Mouse (Mus musculus) CH12.LX (cell line): ENCODE measurements at regions not wholly inside any gene's neighbourhood (a gene's known extent, or its start where the extent isn't known, plus 50 kb on each side); places are given as distances from the start of the nearest gene placed in this dataset.

ENCODE experiments used
- DNase-seq: peaks from one replicate; pipeline ENCODE4 v3.0.0-alpha.2; 2013; ENCODE audit errors: extremely low read depth
- H3K27ac ChIP-seq: 2 replicates; pipeline ENCODE4 v1.5.1; 2012; ENCODE audit warnings: low read depth, mild to moderate bottlenecking, control low read depth, moderate library complexity; ENCODE audit not compliant: insufficient read depth
- H3K27me3 ChIP-seq: replicated peaks from 2 replicates; pipeline ENCODE3; 2012; ENCODE audit warnings: inconsistent platforms
- H3K36me3 ChIP-seq, 2 experiments: replicated peaks in 1 of 2; 2 replicates each; pipeline versions ENCODE3 to v1.6.1; 2012; ENCODE audit warnings: inconsistent platforms in 1 of 2, low read length in 1 of 2, mild to moderate bottlenecking in 1 of 2, mixed read lengths in 1 of 2, moderate library complexity in 1 of 2; ENCODE audit not compliant: control insufficient read depth in 1 of 2, insufficient read depth in 1 of 2
- H3K4me1 ChIP-seq, 2 experiments: 2 replicates each; pipeline ENCODE4 v1.6.1; 2012; ENCODE audit warnings: inconsistent platforms in 1 of 2, moderate library complexity in 1 of 2; ENCODE audit not compliant: insufficient read depth in 2 of 2, control insufficient read depth in 1 of 2
- H3K4me2 ChIP-seq: 2 replicates; pipeline ENCODE4 v1.6.1; 2012; ENCODE audit warnings: low read depth, mild to moderate bottlenecking, control low read depth; ENCODE audit not compliant: poor library complexity, insufficient read depth, severe bottlenecking
- H3K4me3 ChIP-seq, 3 experiments: fragments of 150-350 bp in 1 of 3; sonication (generic) in 1 of 3; replicated peaks in 1 of 3; 2 replicates each; pipeline versions ENCODE3 to v1.5.1; 2011 to 2012; ENCODE audit warnings: low read depth in 2 of 3, low read length in 2 of 3, mild to moderate bottlenecking in 2 of 3, moderate library complexity in 2 of 3, control low read depth in 1 of 3, improper control_type of control experiment in 1 of 3, inconsistent platforms in 1 of 3, mixed read lengths in 1 of 3; ENCODE audit not compliant: poor library complexity in 1 of 3
- H3K79me2 ChIP-seq: replicated peaks from 2 replicates; pipeline ENCODE4 v1.6.1; 2012; ENCODE audit warnings: mild to moderate bottlenecking, moderate library complexity; ENCODE audit not compliant: control insufficient read depth, poor library complexity, insufficient read depth, severe bottlenecking; ENCODE audit errors: extremely low read depth
- H3K9ac ChIP-seq: 2 replicates; pipeline ENCODE4 v1.6.1; 2012; ENCODE audit warnings: low read depth, mild to moderate bottlenecking, control low read depth, moderate library complexity; ENCODE audit not compliant: insufficient read depth
- H3K9me3 ChIP-seq: replicated peaks from 2 replicates; pipeline ENCODE3; 2012; ENCODE audit warnings: low read length, inconsistent platforms, mixed read lengths
- E2F4 ChIP-seq: IDR thresholded peaks from 2 replicates; pipeline ENCODE4 v1.6.1; 2011; ENCODE audit warnings: low read depth, low read length, improper control_type of control experiment; ENCODE audit not compliant: insufficient replicate concordance
- GABPA ChIP-seq: IDR thresholded peaks from 2 replicates; pipeline ENCODE4 v1.6.1; 2012; ENCODE audit warnings: low read depth, low read length, improper control_type of control experiment, inconsistent platforms; ENCODE audit not compliant: insufficient replicate concordance
- HCFC1 ChIP-seq: IDR thresholded peaks from 2 replicates; pipeline ENCODE4 v1.6.1; 2012; ENCODE audit warnings: low read depth, mild to moderate bottlenecking, inconsistent platforms, low read length, improper control_type of control experiment
- IRF4 ChIP-seq: IDR thresholded peaks from 2 replicates; pipeline ENCODE4 v1.6.1; 2014; ENCODE audit warnings: low read depth, mild to moderate bottlenecking, inconsistent platforms, low read length, improper control_type of control experiment
- KAT2A ChIP-seq: IDR thresholded peaks from 2 replicates; pipeline ENCODE4 v1.6.1; 2012; ENCODE audit warnings: low read length, improper control_type of control experiment, inconsistent platforms; ENCODE audit not compliant: insufficient replicate concordance
- MAFK ChIP-seq: IDR thresholded peaks from 2 replicates; pipeline ENCODE4 v1.6.1; 2011; ENCODE audit warnings: low read length, improper control_type of control experiment; ENCODE audit not compliant: insufficient replicate concordance
- MAX ChIP-seq: IDR thresholded peaks from 2 replicates; pipeline ENCODE4 v1.6.1; 2011; ENCODE audit warnings: low read length, improper control_type of control experiment
- MEF2A ChIP-seq: IDR thresholded peaks from 2 replicates; pipeline ENCODE4 v1.6.1; 2014; ENCODE audit warnings: low read depth, mild to moderate bottlenecking, inconsistent platforms, low read length, improper control_type of control experiment, borderline replicate concordance
- POLR2AphosphoS2 ChIP-seq: IDR thresholded peaks from 2 replicates; pipeline ENCODE4 v1.6.1; 2011; ENCODE audit warnings: low read depth, low read length, improper control_type of control experiment
- RCOR1 ChIP-seq: conservative IDR thresholded peaks from 2 replicates; pipeline ENCODE4 v1.6.1; 2012; ENCODE audit warnings: low read depth, mild to moderate bottlenecking, inconsistent platforms, low read length, improper control_type of control experiment
- SIN3A ChIP-seq: IDR thresholded peaks from 2 replicates; pipeline ENCODE4 v1.6.1; 2012; ENCODE audit warnings: low read length, improper control_type of control experiment, inconsistent platforms
- TBP ChIP-seq: conservative IDR thresholded peaks from 2 replicates; pipeline ENCODE4 v1.6.1; 2011; ENCODE audit warnings: low read depth, low read length, improper control_type of control experiment
- ZMIZ1 ChIP-seq: IDR thresholded peaks from 2 replicates; pipeline ENCODE4 v1.6.1; 2012; ENCODE audit warnings: low read depth, mild to moderate bottlenecking, inconsistent platforms, low read length, improper control_type of control experiment
- ZNF384 ChIP-seq: IDR thresholded peaks from 2 replicates; pipeline ENCODE4 v1.6.1; 2012; ENCODE audit warnings: low read depth, low read length, improper control_type of control experiment, inconsistent platforms
- dilution Hi-C: fragments of 300-500 bp; cut with MboI; formaldehyde crosslinking; loops from 2 replicates; pipeline ENCODE4 v1.14.3; 2020; ENCODE audit warnings: low sequenced_read_pairs; ENCODE audit not compliant: extremely low pct_unique_long_range_greater_than_20kb, extremely low pct_ligation_motif_present
- in situ Hi-C: fragments of 300-500 bp; cut with MboI; formaldehyde crosslinking; loops from 3 replicates; pipeline ENCODE4 v1.14.3; 2019; ENCODE audit warnings: low sequenced_read_pairs, low pct_ligation_motif_present, low pct_unique_long_range_greater_than_20kb, mixed read lengths

DNA sequence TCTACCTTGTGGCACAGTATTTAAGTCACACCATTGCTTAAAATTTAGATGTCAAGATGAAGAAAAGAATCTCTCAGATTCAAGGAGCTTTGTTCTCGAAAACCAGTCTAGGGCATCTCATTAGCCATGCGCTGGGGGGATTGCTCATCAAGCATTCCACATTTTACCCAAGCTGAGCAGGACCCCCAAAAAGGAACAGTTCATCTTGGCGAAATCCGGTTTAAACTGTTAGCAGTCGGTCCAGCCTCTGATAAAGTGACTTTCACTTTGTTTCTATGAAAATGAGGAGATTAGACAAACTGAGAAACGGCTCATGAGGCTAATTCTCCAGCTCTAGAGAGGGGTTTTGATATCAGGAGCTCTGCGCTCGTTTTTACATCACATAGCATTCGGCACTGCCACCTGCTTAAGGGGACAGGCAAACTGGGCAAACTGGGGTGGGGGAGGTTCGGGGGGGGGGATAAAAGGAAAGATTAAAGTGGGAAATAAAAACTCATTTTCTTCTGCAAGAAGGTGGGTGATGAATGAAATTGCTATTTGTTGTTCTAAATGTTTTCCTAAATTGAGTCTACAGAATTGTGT lies 184.6 kb downstream of the Ascl1 start:
- H3K4me2 ChIP-seq = peak overlapping the region; percentile 61; the same call in 1 of the 2 replicates
- TF ChIP-seq KAT2A (no peak), ZNF384 (no peak), IRF4 (no peak), MAX (no peak), RCOR1 (no peak), TBP (no peak), SIN3A (no peak), HCFC1 (no peak), ZMIZ1 (no peak), GABPA (no peak), POLR2AphosphoS2 (no peak)
- TF ChIP-seq, all 38 proteins: peak for 0
- no peaks in the 10 kb centered on the region for H3K36me3 ChIP-seq
- H3K27me3 ChIP-seq = no peaks in the 10 kb centered on the region
- no peak overlapping the region for H3K4me3 ChIP-seq
- no peak overlapping the region for H3K27ac ChIP-seq
- H3K79me2 ChIP-seq = no peaks in the 10 kb centered on the region
- in situ Hi-C loops (no loop called here), dilution Hi-C loops (no loop called here)
- DNase-seq = no peak
- H3K9me3 ChIP-seq = peaks cover 16% of the 10 kb centered on the region
- no peaks in the 10 kb centered on the region for H3K4me1 ChIP-seq
- H3K9ac ChIP-seq = no peak overlapping the region

DNA sequence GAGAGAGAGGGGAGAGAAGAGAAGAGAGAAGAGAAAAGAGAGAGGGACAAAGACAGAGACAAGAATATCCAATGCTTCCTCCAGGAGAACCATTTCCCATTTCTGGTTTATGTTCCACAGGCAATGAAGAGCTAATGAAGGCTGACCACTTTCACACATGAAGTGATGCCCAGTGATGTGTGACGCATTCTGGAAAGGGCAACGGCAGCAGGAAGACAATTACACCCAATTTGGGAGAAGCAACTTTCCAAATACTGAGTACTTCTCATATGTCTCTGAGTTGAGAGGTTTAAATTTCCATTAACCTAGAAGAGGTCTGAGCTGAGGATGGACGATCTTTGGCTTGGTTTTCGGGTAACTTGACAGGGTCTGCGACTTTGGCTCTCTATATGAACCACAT lies 196.3 kb downstream of the Ascl1 start:
- no peaks in the 10 kb centered on the region for H3K79me2 ChIP-seq
- peaks cover 0 to 15% of the 10 kb centered on the region in 2 experiments; a peak in 2 of 4 replicates for H3K4me1 ChIP-seq
- H3K4me2 ChIP-seq = no peak overlapping the region
- no peak overlapping the region for H3K9ac ChIP-seq
- dilution Hi-C loops = no loop called here
- no peak for DNase-seq
- no peaks in the 10 kb centered on the region for H3K27me3 ChIP-seq
- no peaks in the 10 kb centered on the region for H3K36me3 ChIP-seq
- no peak overlapping the region for H3K4me3 ChIP-seq
- H3K27ac ChIP-seq = no peak overlapping the region
- in situ Hi-C loops = no loop called here
- no peak for TF ChIP-seq HCFC1
- TF ChIP-seq MEF2A = no peak
- TF ChIP-seq SIN3A = no peak
- TF ChIP-seq RCOR1 = no peak
- no peak for TF ChIP-seq E2F4
- TF ChIP-seq MAFK = no peak
- no peaks in the 10 kb centered on the region for H3K9me3 ChIP-seq
